In the genomic region with DNA sequence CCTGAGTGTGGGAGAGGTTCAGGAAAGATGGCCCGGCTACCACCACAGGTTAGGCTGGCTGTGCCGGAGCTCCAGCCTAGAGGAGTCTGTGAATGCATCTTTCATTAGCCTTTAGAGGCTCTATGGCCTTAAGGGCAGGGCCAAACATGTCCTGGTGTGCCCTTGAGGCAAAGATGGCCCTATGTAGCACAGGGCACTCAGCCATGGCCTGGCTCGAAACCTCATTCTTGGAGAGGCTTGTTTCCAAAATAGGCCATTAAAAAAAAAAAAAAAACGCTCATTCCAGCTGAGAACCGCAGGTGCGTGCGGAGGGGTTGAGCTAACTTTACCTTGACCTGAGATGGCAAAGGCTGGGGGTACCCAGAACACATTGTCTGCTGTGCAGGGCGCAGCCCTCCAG, we compare ENCODE assay signal across 14 mouse cellular contexts. TPM values are rescaled to one million over a fixed set of nuclear protein-coding genes. Genes with fewer than 3 reads are reported as not detected.
"Had no signal": no experiment of that assay in that cellular context is flagged by ENCODE, and none has a peak within 500 bp of the region (broad histone marks: within the 10 kb centered on the region; RNA-seq: fewer than 3 reads in every experiment).

No protein-coding gene starts in this region.

- H3K9me3 ChIP-seq: liver, embryonic 12.5 days; neural tube, embryonic 15.5 days had no signal

- ATAC-seq: liver, embryonic 12.5 days had no signal

- H3K27me3 ChIP-seq: neural tube, embryonic 15.5 days had no signal

- H3K4me3 ChIP-seq: liver, embryonic 12.5 days; myocyte; neural tube, embryonic 15.5 days had no signal

- H3K4me1 ChIP-seq: liver, embryonic 12.5 days had no signal

- H3K4me2 ChIP-seq: liver, embryonic 12.5 days; lung, embryonic 14.5 days; midbrain, embryonic 11.5 days; neural tube, embryonic 15.5 days had no signal

- DNase-seq: kidney, adult 2 months; kidney, postnatal 25 days; layer of hippocampus, adult 9-11 months; layer of hippocampus, postnatal 36 days; lung, embryonic 14.5 days; lung, postnatal 10 days; lung, postnatal 4 days; thymus, postnatal 4 days had no signal

- H3K27ac ChIP-seq: liver, embryonic 12.5 days; neural tube, embryonic 15.5 days; stomach, postnatal 0 days had no signal

- H3K9ac ChIP-seq: liver, embryonic 12.5 days; lung, embryonic 14.5 days; neural tube, embryonic 15.5 days had no signal

RNA-seq across cellular contexts. Expression of a gene that starts 8.6 kb away (rescaled TPM):
- total RNA-seq: megakaryocyte, adult 5-6 weeks had no signal
